Mouse (Mus musculus): ENCODE data around the gene Sema4c. TPM values are rescaled to one million over a fixed set of nuclear protein-coding genes. Genes with fewer than 3 reads are reported as not detected.
"Not testable (repeated sequence)": the region's sequence is repeated elsewhere in the genome, so short reads cannot be mapped to it uniquely, and the experiment has no call there.

The Sema4c gene
- total RNA-seq, 1 experiment = 10.0 TPM

GRCm38 (mm10) chr1:36541844-36542243 lies 16.3 kb downstream of the Sema4c start:
- Histone ChIP-seq H3K9me3 (ENCODE audit: control insufficient read depth, insufficient read depth, low read depth, low read length) (no peaks in the 10 kb centered on the region), H3K27ac (ENCODE audit: insufficient read depth, low read depth, low read length, poor library complexity, severe bottlenecking) (no peak overlapping the region), H3K4me3 (ENCODE audit: insufficient read depth in 1 of 2, low read depth in 1 of 2, low read length in 2 of 2, poor library complexity in 1 of 2, severe bottlenecking in 1 of 2) (no peak overlapping the region), H3K4me1 (ENCODE audit: control insufficient read depth in 2 of 2, insufficient read depth in 2 of 2, low read length in 2 of 2, poor library complexity in 1 of 2) (peaks cover 2% of the 10 kb centered on the region in 2 experiments; a peak in 1 of 4 replicates), H3K36me3 (ENCODE audit: control insufficient read depth, insufficient read depth, low read length, poor library complexity, severe bottlenecking) (peaks cover 16% of the 10 kb centered on the region; the same call in 1 of the 2 replicates), H3K9ac (ENCODE audit: insufficient read depth, low read depth, low read length, poor library complexity, severe bottlenecking) (no peak overlapping the region)
- in situ Hi-C loops (cut with MboI; ENCODE audit: low sequenced_read_pairs in 2 of 2, unreplicated experiment in 2 of 2) = no loop called here
- no peak for TF ChIP-seq CHD2 (IDR thresholded peaks at IDR 0.05; ENCODE audit: low read depth, low read length)
- TF ChIP-seq MAFK (IDR thresholded peaks at IDR 0.05; ENCODE audit: insufficient read depth, low read depth, low read length) = no peak
- no peak for TF ChIP-seq HCFC1 (IDR thresholded peaks at IDR 0.05; ENCODE audit: borderline replicate concordance, insufficient read depth, low read length)
- no peak for TF ChIP-seq ZNF384 (IDR thresholded peaks at IDR 0.05; ENCODE audit: low read depth, low read length)
- no peak for TF ChIP-seq ZC3H11A (IDR thresholded peaks at IDR 0.05; ENCODE audit: borderline replicate concordance, low read depth, low read length)
- no peak for DNase-seq (ENCODE audit: low read depth, low spot score)

- H3K4me1 ChIP-seq (ENCODE audit: control insufficient read depth in 2 of 2, insufficient read depth in 2 of 2, low read length in 2 of 2, poor library complexity in 1 of 2) = peaks cover 2% of the 10 kb centered on the region in 2 experiments; a peak in 1 of 4 replicates
- no peak overlapping the region; the same call in 1 of the 2 replicates for H3K27ac ChIP-seq (ENCODE audit: insufficient read depth, low read depth, low read length, poor library complexity, severe bottlenecking)
- H3K36me3 ChIP-seq (ENCODE audit: control insufficient read depth, insufficient read depth, low read length, poor library complexity, severe bottlenecking) = peaks cover 16% of the 10 kb centered on the region; the same call in 1 of the 2 replicates
- no peak overlapping the region for H3K4me3 ChIP-seq (ENCODE audit: insufficient read depth in 1 of 2, low read depth in 1 of 2, low read length in 2 of 2, poor library complexity in 1 of 2, severe bottlenecking in 1 of 2)
- in situ Hi-C loops (cut with MboI; ENCODE audit: low sequenced_read_pairs in 2 of 2, unreplicated experiment in 2 of 2) = no loop called here
- DNase-seq (ENCODE audit: low read depth, low spot score) = no peak
- H3K9me3 ChIP-seq (ENCODE audit: control insufficient read depth, insufficient read depth, low read depth, low read length) = no peaks in the 10 kb centered on the region
- H3K9ac ChIP-seq (ENCODE audit: insufficient read depth, low read depth, low read length, poor library complexity, severe bottlenecking) = no peak overlapping the region
- no peak for TF ChIP-seq ZC3H11A (IDR thresholded peaks at IDR 0.05; ENCODE audit: borderline replicate concordance, low read depth, low read length)
- TF ChIP-seq MAFK (IDR thresholded peaks at IDR 0.05; ENCODE audit: insufficient read depth, low read depth, low read length) = no peak
Observed at GRCm38 (mm10) chr1:36540807-36541206, 17.3 kb downstream of the Sema4c start.

GRCm38 (mm10) chr1:36540132-36540531 lies 18.0 kb downstream of the Sema4c start:
- Histone ChIP-seq H3K36me3 (ENCODE audit: control insufficient read depth, insufficient read depth, low read length, poor library complexity, severe bottlenecking) (peaks cover 16% of the 10 kb centered on the region; the same call in 1 of the 2 replicates), H3K9ac (ENCODE audit: insufficient read depth, low read depth, low read length, poor library complexity, severe bottlenecking) (no peak overlapping the region), H3K9me3 (ENCODE audit: control insufficient read depth, insufficient read depth, low read depth, low read length) (no peaks in the 10 kb centered on the region), H3K27ac (ENCODE audit: insufficient read depth, low read depth, low read length, poor library complexity, severe bottlenecking) (no peak overlapping the region), H3K4me1 (ENCODE audit: control insufficient read depth in 2 of 2, insufficient read depth in 2 of 2, low read length in 2 of 2, poor library complexity in 1 of 2) (peaks cover 0 to 2% of the 10 kb centered on the region in 2 experiments; a peak in 1 of 4 replicates), H3K4me3 (ENCODE audit: insufficient read depth in 1 of 2, low read depth in 1 of 2, low read length in 2 of 2, poor library complexity in 1 of 2, severe bottlenecking in 1 of 2) (no peak overlapping the region)
- TF ChIP-seq MAFK (IDR thresholded peaks at IDR 0.05; ENCODE audit: insufficient read depth, low read depth, low read length) (no peak), ZNF384 (IDR thresholded peaks at IDR 0.05; ENCODE audit: low read depth, low read length) (no peak), HCFC1 (IDR thresholded peaks at IDR 0.05; ENCODE audit: borderline replicate concordance, insufficient read depth, low read length) (no peak), ZC3H11A (IDR thresholded peaks at IDR 0.05; ENCODE audit: borderline replicate concordance, low read depth, low read length) (no peak), CHD2 (IDR thresholded peaks at IDR 0.05; ENCODE audit: low read depth, low read length) (no peak)
- DNase-seq (ENCODE audit: low read depth, low spot score) = no peak
- in situ Hi-C loops (cut with MboI; ENCODE audit: low sequenced_read_pairs in 2 of 2, unreplicated experiment in 2 of 2) = no loop called here

- Histone ChIP-seq H3K9ac (ENCODE audit: insufficient read depth, low read depth, low read length, poor library complexity, severe bottlenecking) (no peak within 1 kb of the TSS), H3K4me3 (ENCODE audit: insufficient read depth in 1 of 2, low read depth in 1 of 2, low read length in 2 of 2, poor library complexity in 1 of 2, severe bottlenecking in 1 of 2) (no peak within 1 kb of the TSS), H3K4me1 (ENCODE audit: control insufficient read depth in 2 of 2, insufficient read depth in 2 of 2, low read length in 2 of 2, poor library complexity in 1 of 2) (peaks cover 0 to 2% of the 10 kb centered on the region in 2 experiments; a peak in 1 of 4 replicates), H3K36me3 (ENCODE audit: control insufficient read depth, insufficient read depth, low read length, poor library complexity, severe bottlenecking) (peaks cover 16% of the 10 kb centered on the region; the same call in 1 of the 2 replicates), H3K9me3 (ENCODE audit: control insufficient read depth, insufficient read depth, low read depth, low read length) (no peaks in the 10 kb centered on the region), H3K27ac (ENCODE audit: insufficient read depth, low read depth, low read length, poor library complexity, severe bottlenecking) (no peak within 1 kb of the TSS)
- TF ChIP-seq ZNF384 (IDR thresholded peaks at IDR 0.05; ENCODE audit: low read depth, low read length) = no peak
- TF ChIP-seq HCFC1 (IDR thresholded peaks at IDR 0.05; ENCODE audit: borderline replicate concordance, insufficient read depth, low read length) = no peak
- no peak for TF ChIP-seq CHD2 (IDR thresholded peaks at IDR 0.05; ENCODE audit: low read depth, low read length)
- no peak for TF ChIP-seq ZC3H11A (IDR thresholded peaks at IDR 0.05; ENCODE audit: borderline replicate concordance, low read depth, low read length)
- TF ChIP-seq MAFK (IDR thresholded peaks at IDR 0.05; ENCODE audit: insufficient read depth, low read depth, low read length) = no peak
- no peak for DNase-seq (ENCODE audit: low read depth, low spot score)
- in situ Hi-C loops (cut with MboI; ENCODE audit: low sequenced_read_pairs in 2 of 2, unreplicated experiment in 2 of 2) = no loop called here
Observed at GRCm38 (mm10) chr1:36539186-36539585, 19.0 kb downstream of the Sema4c start, which contains the start of gene Gm42417. Gm42417 (minus strand) TSS chr1:36539429.

GRCm38 (mm10) chr1:36538727-36539126 lies 19.4 kb downstream of the Sema4c start:
- DNase-seq (ENCODE audit: low read depth, low spot score) = no peak
- peaks cover 16% of the 10 kb centered on the region; the same call in 1 of the 2 replicates for H3K36me3 ChIP-seq (ENCODE audit: control insufficient read depth, insufficient read depth, low read length, poor library complexity, severe bottlenecking)
- no peaks in the 10 kb centered on the region for H3K9me3 ChIP-seq (ENCODE audit: control insufficient read depth, insufficient read depth, low read depth, low read length)
- peaks cover 0 to 2% of the 10 kb centered on the region in 2 experiments; a peak in 1 of 4 replicates for H3K4me1 ChIP-seq (ENCODE audit: control insufficient read depth in 2 of 2, insufficient read depth in 2 of 2, low read length in 2 of 2, poor library complexity in 1 of 2)
- H3K4me3 ChIP-seq (ENCODE audit: insufficient read depth in 1 of 2, low read depth in 1 of 2, low read length in 2 of 2, poor library complexity in 1 of 2, severe bottlenecking in 1 of 2) = no peak overlapping the region
- in situ Hi-C loops (cut with MboI; ENCODE audit: low sequenced_read_pairs in 2 of 2, unreplicated experiment in 2 of 2) = no loop called here
- TF ChIP-seq ZNF384 (IDR thresholded peaks at IDR 0.05; ENCODE audit: low read depth, low read length) (no peak), ZC3H11A (IDR thresholded peaks at IDR 0.05; ENCODE audit: borderline replicate concordance, low read depth, low read length) (no peak), MAFK (IDR thresholded peaks at IDR 0.05; ENCODE audit: insufficient read depth, low read depth, low read length) (no peak), CHD2 (IDR thresholded peaks at IDR 0.05; ENCODE audit: low read depth, low read length) (no peak), HCFC1 (IDR thresholded peaks at IDR 0.05; ENCODE audit: borderline replicate concordance, insufficient read depth, low read length) (no peak)
- no peak overlapping the region for H3K9ac ChIP-seq (ENCODE audit: insufficient read depth, low read depth, low read length, poor library complexity, severe bottlenecking)
- H3K27ac ChIP-seq (ENCODE audit: insufficient read depth, low read depth, low read length, poor library complexity, severe bottlenecking) = no peak overlapping the region

GRCm38 (mm10) chr1:36536783-36537182 lies 21.4 kb downstream of the Sema4c start, which contains the start of gene Ankrd23:
Ankrd23 (minus strand) TSS chr1:36536883.
- in situ Hi-C loops (cut with MboI; ENCODE audit: low sequenced_read_pairs in 2 of 2, unreplicated experiment in 2 of 2); H3K9me3 ChIP-seq (ENCODE audit: control insufficient read depth, insufficient read depth, low read depth, low read length); DNase-seq (ENCODE audit: low read depth, low spot score); H3K4me1 ChIP-seq (ENCODE audit: control insufficient read depth in 2 of 2, insufficient read depth in 2 of 2, low read length in 2 of 2, poor library complexity in 1 of 2); H3K36me3 ChIP-seq (ENCODE audit: control insufficient read depth, insufficient read depth, low read length, poor library complexity, severe bottlenecking); H3K9ac ChIP-seq (ENCODE audit: insufficient read depth, low read depth, low read length, poor library complexity, severe bottlenecking); H3K4me3 ChIP-seq (ENCODE audit: insufficient read depth in 1 of 2, low read depth in 1 of 2, low read length in 2 of 2, poor library complexity in 1 of 2, severe bottlenecking in 1 of 2); H3K27ac ChIP-seq (ENCODE audit: insufficient read depth, low read depth, low read length, poor library complexity, severe bottlenecking): not testable (repeated sequence)
